Mouse (Mus musculus): ENCODE results near the gene Cyp2t4. TPM values are rescaled to one million over a fixed set of nuclear protein-coding genes. Genes with fewer than 3 reads are reported as not detected.

Cyp2t4 gene
- polyA plus RNA-seq, 1 experiment from 2014 or later: 0.20 TPM

DNA sequence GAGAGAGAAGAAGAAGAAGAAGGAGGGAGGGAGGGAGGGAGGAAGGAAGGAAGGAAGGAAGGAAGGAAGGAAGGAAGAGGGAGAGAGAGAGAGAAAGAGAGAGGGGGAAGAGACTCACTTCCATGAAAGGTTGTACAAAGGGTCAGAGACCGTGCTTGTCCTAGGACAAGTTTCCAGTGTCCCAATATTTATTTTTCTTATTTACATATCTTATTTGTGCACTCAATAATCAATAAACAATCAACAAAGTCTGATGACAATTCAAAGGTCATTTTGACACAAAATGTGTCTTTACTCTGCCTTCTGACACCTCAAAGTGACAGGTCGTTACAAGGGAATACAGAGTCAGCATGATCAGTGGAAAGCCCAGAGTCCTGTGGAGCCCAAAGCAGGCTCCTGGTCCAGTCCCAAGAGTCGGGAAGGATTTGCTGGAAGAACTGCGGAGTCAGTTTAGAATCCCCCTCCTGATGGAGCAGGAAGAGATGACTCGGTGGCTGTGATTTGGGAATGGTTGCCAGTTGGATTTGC is 29.1 kb upstream of the Cyp2t4 start:
- Histone ChIP-seq H3K4me3 (ENCODE audit: low read depth, low read length) (no peak overlapping the region), H3K4me2 (no peak overlapping the region), H3K27me3 (ENCODE audit: insufficient read depth, low read length) (no peaks in the 10 kb centered on the region), H3K27ac (ENCODE audit: low read depth) (no peak overlapping the region), H3K9me3 (ENCODE audit: low read depth, low read length) (no peaks in the 10 kb centered on the region), H3K4me1 (ENCODE audit: insufficient read depth) (no peaks in the 10 kb centered on the region), H3K36me3 (ENCODE audit: insufficient read depth) (no peaks in the 10 kb centered on the region), H3K9ac (no peak overlapping the region)
- no peak for TF ChIP-seq CTCF (IDR thresholded peaks at IDR 0.05; ENCODE audit: low read depth)
- ATAC-seq (ENCODE audit: insufficient read depth) (no peak), DNase-seq (no peak)
- 57% methylated on average over 5 of the region's 5 CpGs for WGBS

DNA sequence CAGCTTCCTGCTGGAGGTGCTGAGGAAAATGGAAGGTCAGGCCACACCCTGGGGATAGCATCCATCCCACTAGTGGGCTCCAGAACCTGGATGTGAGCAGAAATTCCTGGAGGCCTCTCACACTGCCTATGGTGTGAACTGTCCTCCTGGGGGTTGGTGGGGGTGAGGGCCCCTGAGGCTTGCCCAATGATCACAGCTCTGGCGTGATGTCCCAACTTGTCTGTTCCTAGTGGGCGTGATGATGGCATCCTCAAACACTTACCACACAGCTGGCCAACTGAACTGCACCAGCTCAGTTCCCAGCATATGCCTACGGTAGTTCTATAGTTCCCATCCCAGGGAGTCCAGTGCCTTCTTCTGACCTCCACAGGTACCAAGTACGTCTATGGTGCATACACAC is 28.5 kb upstream of the Cyp2t4 start:
- Histone ChIP-seq H3K9me3 (ENCODE audit: low read depth, low read length) (no peaks in the 10 kb centered on the region), H3K4me3 (ENCODE audit: low read depth, low read length) (no peak overlapping the region), H3K27me3 (ENCODE audit: insufficient read depth, low read length) (no peaks in the 10 kb centered on the region), H3K9ac (no peak overlapping the region), H3K4me1 (ENCODE audit: insufficient read depth) (no peaks in the 10 kb centered on the region), H3K4me2 (no peak overlapping the region), H3K36me3 (ENCODE audit: insufficient read depth) (no peaks in the 10 kb centered on the region), H3K27ac (ENCODE audit: low read depth) (no peak overlapping the region)
- ATAC-seq (ENCODE audit: insufficient read depth): no peak
- WGBS: 86% methylated on average over 4 of the region's 4 CpGs
- no peak for TF ChIP-seq CTCF (IDR thresholded peaks at IDR 0.05; ENCODE audit: low read depth)
- no peak for DNase-seq

DNA sequence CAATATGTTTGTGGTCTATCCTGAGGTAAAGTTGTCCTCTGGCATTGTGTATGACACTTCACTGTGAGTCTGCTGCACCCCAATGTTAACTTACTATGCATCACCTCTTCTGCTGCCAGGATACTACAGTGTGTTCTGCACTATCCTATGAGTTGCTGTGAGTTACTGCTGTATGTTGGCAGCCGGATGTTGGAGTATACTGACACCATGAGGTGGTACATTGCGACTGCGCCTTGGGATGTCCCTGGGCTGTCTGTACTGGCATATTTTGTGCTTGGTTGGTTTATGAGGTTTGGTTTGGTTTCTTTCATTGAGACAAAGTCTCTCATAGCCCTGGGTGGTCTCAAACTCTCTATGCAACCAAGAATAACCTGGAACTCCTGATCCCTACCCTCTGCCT is 25.4 kb upstream of the Cyp2t4 start:
- Histone ChIP-seq H3K4me2 (no peak overlapping the region), H3K9me3 (ENCODE audit: low read depth, low read length) (no peaks in the 10 kb centered on the region), H3K9ac (no peak overlapping the region), H3K4me3 (ENCODE audit: low read depth, low read length) (no peak overlapping the region), H3K36me3 (ENCODE audit: insufficient read depth) (no peaks in the 10 kb centered on the region), H3K4me1 (ENCODE audit: insufficient read depth) (no peaks in the 10 kb centered on the region; the same call in 1 of the 2 replicates), H3K27me3 (ENCODE audit: insufficient read depth, low read length) (no peaks in the 10 kb centered on the region), H3K27ac (ENCODE audit: low read depth) (no peak overlapping the region)
- DNase-seq (peak; percentile 72), ATAC-seq (ENCODE audit: insufficient read depth) (peak; percentile 65; the same call in 1 of the 2 replicates)
- peak; percentile 80 for TF ChIP-seq CTCF (IDR thresholded peaks at IDR 0.05; ENCODE audit: low read depth)
- 38% methylated on average over 3 of the region's 3 CpGs for WGBS

DNA sequence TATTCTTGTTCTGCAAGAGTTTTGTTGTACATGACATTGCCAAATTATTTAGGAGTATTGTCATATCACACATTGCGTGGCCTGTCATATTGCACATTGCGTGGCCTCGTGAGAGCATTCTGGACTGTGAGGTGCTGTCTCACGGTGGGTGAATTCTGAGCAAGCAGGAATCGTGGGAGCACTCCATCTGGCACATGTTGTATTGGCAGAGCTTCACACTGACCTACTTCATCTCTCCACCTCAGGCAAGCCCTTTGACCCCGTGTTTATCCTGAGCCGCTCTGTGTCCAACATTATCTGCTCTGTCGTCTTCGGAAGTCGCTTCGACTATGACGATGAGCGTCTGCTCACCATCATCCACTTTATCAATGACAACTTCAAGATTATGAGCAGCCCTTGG is 24.6 kb upstream of the Cyp2t4 start:
- H3K27me3 ChIP-seq (ENCODE audit: insufficient read depth, low read length): no peaks in the 10 kb centered on the region
- H3K4me2 ChIP-seq: no peak overlapping the region
- no peak overlapping the region for H3K4me3 ChIP-seq (ENCODE audit: low read depth, low read length)
- ATAC-seq (ENCODE audit: insufficient read depth) (no peak), DNase-seq (no peak)
- no peaks in the 10 kb centered on the region for H3K36me3 ChIP-seq (ENCODE audit: insufficient read depth)
- no peak overlapping the region for H3K27ac ChIP-seq (ENCODE audit: low read depth)
- no peaks in the 10 kb centered on the region for H3K9me3 ChIP-seq (ENCODE audit: low read depth, low read length)
- TF ChIP-seq CTCF (IDR thresholded peaks at IDR 0.05; ENCODE audit: low read depth): no peak
- H3K4me1 ChIP-seq (ENCODE audit: insufficient read depth): no peaks in the 10 kb centered on the region; the same call in 1 of the 2 replicates
- H3K9ac ChIP-seq: no peak overlapping the region
- WGBS: 49% methylated on average over 13 of the region's 13 CpGs

DNA sequence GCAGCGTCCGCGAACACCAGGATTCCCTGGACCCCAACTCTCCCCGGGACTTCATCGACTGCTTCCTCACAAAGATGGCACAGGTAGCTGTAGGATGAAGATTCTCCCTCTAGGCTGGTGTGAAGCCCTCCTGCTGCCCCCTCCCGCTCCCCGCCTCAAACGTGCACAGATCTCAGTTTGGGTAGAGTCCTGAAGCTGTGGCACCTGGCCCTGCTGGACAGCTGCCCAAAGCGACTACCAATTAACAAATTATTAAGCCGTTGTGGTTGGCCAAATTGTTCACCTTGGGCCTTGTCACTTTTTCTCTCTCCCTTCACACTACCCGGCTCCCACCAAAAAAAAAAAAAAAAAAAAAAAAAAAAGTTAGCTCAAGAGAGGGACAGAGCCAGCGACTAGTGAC is 23.7 kb upstream of the Cyp2t4 start:
- Histone ChIP-seq H3K4me2 (no peak overlapping the region), H3K4me1 (ENCODE audit: insufficient read depth) (no peaks in the 10 kb centered on the region; the same call in 1 of the 2 replicates), H3K9me3 (ENCODE audit: low read depth, low read length) (no peaks in the 10 kb centered on the region), H3K4me3 (ENCODE audit: low read depth, low read length) (no peak overlapping the region), H3K27me3 (ENCODE audit: insufficient read depth, low read length) (no peaks in the 10 kb centered on the region), H3K9ac (no peak overlapping the region), H3K36me3 (ENCODE audit: insufficient read depth) (no peaks in the 10 kb centered on the region), H3K27ac (ENCODE audit: low read depth) (no peak overlapping the region)
- ATAC-seq (ENCODE audit: insufficient read depth) (no peak), DNase-seq (no peak)
- 87% methylated on average over 12 of the region's 12 CpGs for WGBS
- no peak for TF ChIP-seq CTCF (IDR thresholded peaks at IDR 0.05; ENCODE audit: low read depth)

GRCm38 (mm10) chr7:27130521-27131370 is 22.8 kb upstream of the Cyp2t4 start:
- H3K27me3 ChIP-seq (ENCODE audit: insufficient read depth, low read length): no peaks in the 10 kb centered on the region
- DNase-seq: no peak
- no peak overlapping the region for H3K4me2 ChIP-seq
- no peak for TF ChIP-seq CTCF (IDR thresholded peaks at IDR 0.05; ENCODE audit: low read depth)
- H3K4me1 ChIP-seq (ENCODE audit: insufficient read depth): no peaks in the 10 kb centered on the region; the same call in 1 of the 2 replicates
- no peaks in the 10 kb centered on the region for H3K9me3 ChIP-seq (ENCODE audit: low read depth, low read length)
- no peaks in the 10 kb centered on the region for H3K36me3 ChIP-seq (ENCODE audit: insufficient read depth)
- WGBS: 88% methylated on average over 22 of the region's 22 CpGs
- no peak overlapping the region for H3K27ac ChIP-seq (ENCODE audit: low read depth)
- H3K9ac ChIP-seq: no peak overlapping the region
- no peak overlapping the region for H3K4me3 ChIP-seq (ENCODE audit: low read depth, low read length)
- no peak for ATAC-seq (ENCODE audit: insufficient read depth)

DNA sequence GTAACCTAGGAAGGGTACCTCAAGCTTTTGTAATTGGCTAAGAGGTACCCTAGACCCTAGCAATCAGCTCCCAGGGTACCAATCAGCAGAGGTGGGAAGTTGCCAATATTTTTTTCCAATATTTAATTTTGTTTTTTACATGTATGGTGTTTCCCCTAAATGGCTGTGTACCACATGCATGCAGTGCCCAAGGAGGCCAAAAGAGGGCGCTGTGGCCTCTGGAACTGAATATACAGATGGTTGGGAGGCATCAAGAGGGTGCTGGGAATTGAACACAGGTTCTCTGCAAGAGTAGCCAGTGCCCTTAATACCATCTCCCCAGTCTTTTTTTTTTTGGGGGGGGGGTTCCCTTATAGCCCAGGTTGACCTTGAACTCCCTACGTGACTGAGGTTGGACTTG is 22.1 kb upstream of the Cyp2t4 start:
- DNase-seq: no peak
- peak; percentile 18; the same call in 1 of the 2 replicates for TF ChIP-seq CTCF (IDR thresholded peaks at IDR 0.05; ENCODE audit: low read depth)
- no peak overlapping the region for H3K4me3 ChIP-seq (ENCODE audit: low read depth, low read length)
- H3K27ac ChIP-seq (ENCODE audit: low read depth): no peak overlapping the region
- 60% methylated on average over 2 of the region's 2 CpGs for WGBS
- H3K9me3 ChIP-seq (ENCODE audit: low read depth, low read length): no peaks in the 10 kb centered on the region
- no peaks in the 10 kb centered on the region for H3K27me3 ChIP-seq (ENCODE audit: insufficient read depth, low read length)
- no peaks in the 10 kb centered on the region; the same call in 1 of the 2 replicates for H3K4me1 ChIP-seq (ENCODE audit: insufficient read depth)
- H3K9ac ChIP-seq: no peak overlapping the region
- no peak for ATAC-seq (ENCODE audit: insufficient read depth)
- H3K36me3 ChIP-seq (ENCODE audit: insufficient read depth): no peaks in the 10 kb centered on the region
- H3K4me2 ChIP-seq: no peak overlapping the region

Data from lung, embryonic 14.5 days (tissue).